Mouse (Mus musculus) A20 (cell line): ENCODE measurements at regions not wholly inside any gene's neighbourhood (a gene's known extent, or its start where the extent isn't known, plus 50 kb on each side); places are given as distances from the start of the nearest gene placed in this dataset.

Source experiments
- DNase-seq: peaks from one replicate; pipeline ENCODE4 v3.0.0-alpha.2; 2011; ENCODE audit warnings: low read depth, low spot score

- DNase-seq, result no peak
Observed at GRCm38 (mm10) chr12:104567622-104568021, 94.5 kb upstream of the Gsc start.

DNA sequence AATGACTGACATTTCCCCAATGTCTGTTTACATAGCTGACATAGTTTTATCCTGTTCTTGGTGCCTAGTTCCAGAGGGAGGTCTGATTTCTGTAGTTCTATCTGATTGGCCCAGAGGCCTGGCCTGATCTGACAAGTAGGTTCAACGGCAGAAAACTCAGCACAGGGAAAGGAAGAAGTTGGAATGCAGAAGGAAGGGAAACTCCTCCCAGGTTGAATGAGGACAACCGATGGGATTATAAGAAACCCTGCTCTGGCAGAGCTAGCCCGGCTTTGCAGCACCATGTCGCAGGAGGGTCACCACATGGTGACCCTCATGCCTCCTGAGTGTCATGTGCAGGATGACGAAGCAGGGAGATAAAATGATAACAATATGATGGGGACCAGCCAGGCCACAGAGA lies 89.8 kb upstream of the Gsc start:
- no peak for DNase-seq

DNA sequence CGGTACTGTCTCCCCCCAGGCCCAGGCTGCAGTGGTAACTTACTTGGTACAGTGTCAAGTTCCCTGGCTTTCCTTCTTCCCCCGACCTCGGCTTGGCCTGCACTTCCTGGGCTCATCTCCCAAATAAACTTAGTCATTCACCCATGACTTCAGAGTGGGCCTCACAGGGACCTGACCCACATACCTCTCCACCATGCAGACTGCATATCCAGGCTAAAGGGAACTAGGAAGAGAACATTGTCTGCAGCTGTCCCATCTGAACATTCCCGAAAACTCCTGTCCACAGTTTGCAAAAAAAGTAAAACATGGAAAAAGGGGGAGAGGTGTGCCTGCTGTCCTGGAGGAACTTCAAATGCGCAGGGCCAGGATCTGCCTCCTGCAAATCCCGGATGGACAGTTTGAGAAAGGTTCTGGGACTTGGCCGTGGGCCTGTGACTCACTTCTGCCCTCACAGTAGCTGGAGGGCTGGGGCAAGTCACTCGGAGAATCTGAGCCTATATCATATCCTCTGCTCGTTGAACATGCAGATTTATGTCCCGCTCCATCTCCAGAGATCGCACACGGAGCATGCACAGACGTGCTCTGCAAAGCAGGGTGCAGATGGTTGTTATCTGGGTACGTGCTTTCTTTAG lies 87.9 kb upstream of the Gsc start:
- DNase-seq, result no peak

GRCm38 (mm10) chr12:104557761-104558160 lies 84.6 kb upstream of the Gsc start:
- DNase-seq, result no peak

DNA sequence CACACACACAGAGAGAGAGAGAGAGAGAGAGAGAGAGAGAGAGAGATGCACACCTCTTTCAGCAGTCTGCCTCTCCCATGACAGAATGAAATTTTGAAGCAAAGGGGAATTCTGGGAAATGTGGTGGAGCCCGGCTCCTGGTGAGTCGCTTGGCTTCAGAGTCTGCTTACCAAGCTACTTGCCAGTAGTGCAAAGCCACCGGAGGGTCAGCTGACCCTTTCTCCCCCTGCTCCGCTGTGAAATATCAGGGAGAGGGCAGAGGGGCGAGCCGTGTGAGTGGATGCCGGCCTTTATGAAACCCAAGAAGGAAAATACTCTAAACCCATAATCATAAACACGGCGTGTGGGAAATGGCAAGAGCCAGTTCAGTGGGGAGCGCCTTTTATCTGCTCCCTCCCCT lies 84.2 kb upstream of the Gsc start:
- no peak for DNase-seq

DNA sequence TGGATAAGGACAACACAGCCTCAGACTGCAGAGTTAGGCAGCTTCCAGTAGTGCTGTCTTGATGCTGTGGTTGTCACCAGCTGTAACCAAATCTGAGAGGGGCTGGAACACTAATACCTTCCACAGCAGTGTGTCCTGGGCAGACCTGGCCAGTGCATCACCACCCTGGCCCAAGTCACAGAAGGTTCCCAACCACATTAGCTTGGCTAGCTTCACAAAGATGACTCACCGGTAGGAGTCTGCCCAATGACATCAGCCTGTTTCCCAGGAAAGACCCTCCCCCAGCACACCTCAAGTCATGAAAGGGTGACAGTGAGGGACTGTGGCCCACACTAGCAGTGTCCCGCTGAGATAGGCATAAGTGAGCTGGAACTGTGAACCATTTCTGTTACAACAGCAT lies 75.5 kb upstream of the Gsc start:
- DNase-seq, result no peak

GRCm38 (mm10) chr12:104547561-104547960 lies 74.4 kb upstream of the Gsc start:
- DNase-seq, result no peak

DNA sequence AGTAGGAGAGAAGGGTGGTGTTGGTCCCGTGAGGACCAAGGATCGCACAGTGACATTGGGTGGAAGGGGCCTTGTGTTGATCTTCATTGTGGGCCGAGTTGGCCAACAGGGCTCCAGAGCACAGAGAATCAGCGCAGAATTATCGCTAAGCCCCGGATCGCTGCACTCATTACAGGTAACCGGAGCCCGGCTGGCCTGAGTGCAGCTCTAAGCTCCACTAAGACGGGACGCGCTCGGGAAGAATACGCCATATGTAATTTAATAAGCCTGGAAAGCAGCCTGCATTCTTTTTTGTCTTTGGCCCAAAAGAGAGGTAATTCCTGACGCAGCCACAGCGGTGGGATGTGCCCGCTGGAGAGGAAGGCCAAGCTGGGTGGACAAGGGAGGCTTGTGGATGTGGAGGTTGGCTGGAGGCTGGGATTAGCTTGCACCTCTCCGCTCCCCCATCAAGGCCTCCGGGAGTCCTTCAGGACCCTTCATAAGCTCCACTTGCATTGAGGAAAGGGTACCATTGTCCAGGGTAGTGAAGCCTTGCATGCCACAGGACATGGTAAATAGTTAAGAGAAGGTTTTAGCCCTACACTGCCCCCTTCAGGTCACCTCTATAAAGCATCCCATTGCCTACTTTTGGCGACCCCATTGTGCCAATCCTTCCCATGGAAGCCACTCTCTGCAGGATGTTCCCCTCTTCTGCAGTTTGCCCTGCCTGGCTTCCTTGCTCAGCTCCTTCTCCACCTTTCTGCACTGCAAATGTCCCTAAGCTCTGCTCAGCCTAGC lies 73.1 kb upstream of the Gsc start:
- peak; percentile 10 for DNase-seq

DNA sequence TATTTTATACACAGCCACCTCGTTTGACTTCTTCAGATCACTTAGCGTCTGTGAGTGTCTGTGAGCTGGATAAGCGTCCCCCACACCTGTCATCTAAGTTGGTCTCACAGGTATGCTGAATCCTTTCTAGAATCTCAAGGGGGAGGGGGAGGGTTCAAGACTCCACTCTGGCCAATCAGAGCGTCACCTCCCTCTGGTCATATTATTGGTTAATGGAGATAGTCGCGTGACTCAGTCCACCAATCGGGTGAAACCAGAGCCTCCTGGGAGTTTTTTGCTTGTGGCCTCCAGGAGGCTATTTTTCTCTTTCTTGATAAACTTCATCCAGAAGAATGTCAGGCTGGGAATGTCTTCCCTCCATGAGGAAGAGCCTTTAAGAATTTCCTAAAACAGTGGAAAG lies 66.8 kb upstream of the Gsc start:
- DNase-seq, result no peak

DNA sequence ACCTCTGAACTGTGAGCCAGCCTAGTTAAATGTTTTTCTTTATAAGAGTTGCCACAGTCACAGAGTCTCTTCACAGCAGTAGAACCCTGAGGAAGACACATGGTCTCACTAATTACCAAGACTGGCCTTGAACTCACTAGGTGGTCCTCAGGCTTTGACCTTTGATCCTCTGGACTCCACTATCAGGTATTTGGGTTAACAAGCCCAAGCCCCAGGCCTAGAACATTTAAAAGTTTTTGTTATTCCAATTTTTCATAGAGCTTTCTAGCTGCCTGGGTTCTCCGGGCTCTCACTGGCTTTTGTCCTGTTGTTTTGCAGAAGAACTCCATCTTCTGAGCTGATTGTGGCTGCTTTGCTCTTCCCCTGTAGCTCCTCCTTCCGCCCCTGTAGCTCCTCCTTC lies 65.3 kb upstream of the Gsc start:
- no peak for DNase-seq

DNA sequence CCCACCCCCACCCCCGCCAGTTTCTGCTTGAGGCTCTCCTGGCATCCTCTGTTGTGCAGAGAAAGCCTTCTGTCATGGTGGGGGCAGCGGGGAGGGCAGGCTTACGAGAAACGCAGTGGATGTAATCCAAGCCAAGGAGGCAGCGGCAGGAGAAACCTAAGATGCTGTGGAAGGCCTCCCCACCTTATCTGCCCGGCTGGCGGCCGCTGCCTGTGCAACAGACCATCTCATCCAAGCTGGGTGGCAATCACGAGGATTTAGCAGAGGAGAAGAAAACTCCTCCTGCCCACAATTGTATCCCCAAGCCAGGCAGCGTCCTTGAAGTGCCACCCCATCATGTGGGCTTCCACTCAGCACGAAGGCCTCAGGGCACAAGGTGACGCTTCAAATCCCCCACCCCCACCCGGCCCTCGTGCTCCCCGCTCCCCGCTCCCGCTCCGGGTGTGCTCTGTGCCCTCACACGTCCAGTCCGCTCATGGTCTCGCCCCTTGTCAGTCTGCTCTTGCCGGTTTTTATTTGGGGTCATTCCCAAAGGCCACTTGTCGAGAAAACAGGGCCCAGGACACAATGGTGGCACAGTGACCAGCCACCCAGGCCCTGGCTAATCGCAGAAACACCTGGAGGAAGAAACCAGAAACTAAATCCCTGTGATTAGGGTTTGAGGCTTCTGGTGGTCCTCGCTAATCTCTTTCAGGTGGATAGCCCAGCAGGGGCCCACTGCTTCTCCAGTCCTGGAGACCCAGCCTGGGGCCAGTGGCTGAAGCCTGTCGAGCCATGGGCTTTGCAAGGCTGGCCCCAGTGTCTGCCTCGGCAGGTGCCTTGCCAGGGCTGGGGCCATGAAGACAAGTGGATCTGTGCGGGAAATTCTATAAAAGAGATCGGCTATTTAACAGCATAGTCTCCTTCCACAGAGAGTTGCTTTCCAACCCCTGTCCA lies 58.6 kb upstream of the Gsc start:
- no peak for DNase-seq

DNA sequence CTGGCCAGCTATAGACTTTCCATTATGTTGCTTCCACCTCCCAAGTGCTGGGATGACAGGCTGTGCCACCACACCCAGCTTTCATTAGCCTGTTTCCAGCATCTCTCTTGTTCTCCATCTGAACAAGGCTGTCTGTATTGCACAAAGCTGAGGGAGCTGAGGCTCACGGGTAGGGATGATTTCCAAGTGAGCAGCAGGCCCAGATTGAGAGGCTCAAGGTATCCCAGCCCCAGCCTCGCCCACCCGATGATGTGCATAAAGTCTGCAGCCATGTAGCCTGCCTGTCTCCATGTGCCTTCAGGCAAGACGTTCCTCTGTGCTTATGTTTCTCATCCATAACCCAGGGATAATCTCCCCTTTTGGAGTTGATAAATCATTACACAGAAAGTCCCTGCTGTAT lies 57.5 kb upstream of the Gsc start:
- no peak for DNase-seq
